Mouse (Mus musculus): ENCODE measurements around the gene Prkch.

Gene Prkch

DNA sequence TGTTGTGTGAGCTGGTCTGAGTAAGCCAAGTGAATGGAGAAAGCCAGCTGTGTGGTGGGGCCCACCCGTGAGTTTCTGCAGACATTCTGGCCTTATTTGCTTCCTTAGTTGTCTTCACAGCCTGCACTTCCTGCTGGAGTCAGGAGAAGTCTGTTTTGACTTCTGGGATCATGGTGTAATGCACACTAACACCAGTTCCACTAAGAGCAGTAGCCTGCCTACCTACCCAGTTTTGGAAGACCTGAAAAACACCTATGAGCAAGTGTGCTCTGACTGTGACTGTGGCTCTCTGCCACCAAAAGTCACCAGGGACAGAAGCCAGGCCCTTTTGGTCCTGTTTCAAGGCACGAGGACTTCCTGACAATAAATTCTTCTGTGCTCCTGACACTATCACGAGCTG is 216.3 kb downstream of the Prkch start:
- DNase-seq (ENCODE audit: low spot score in 2 of 2) = peak in 1 of 2 experiments; percentile 30

- no peak for DNase-seq (ENCODE audit: low spot score in 2 of 2)
These were observed 217.2 kb downstream of the Prkch start for GRCm38 (mm10) chr12:73801845-73802244.

DNA sequence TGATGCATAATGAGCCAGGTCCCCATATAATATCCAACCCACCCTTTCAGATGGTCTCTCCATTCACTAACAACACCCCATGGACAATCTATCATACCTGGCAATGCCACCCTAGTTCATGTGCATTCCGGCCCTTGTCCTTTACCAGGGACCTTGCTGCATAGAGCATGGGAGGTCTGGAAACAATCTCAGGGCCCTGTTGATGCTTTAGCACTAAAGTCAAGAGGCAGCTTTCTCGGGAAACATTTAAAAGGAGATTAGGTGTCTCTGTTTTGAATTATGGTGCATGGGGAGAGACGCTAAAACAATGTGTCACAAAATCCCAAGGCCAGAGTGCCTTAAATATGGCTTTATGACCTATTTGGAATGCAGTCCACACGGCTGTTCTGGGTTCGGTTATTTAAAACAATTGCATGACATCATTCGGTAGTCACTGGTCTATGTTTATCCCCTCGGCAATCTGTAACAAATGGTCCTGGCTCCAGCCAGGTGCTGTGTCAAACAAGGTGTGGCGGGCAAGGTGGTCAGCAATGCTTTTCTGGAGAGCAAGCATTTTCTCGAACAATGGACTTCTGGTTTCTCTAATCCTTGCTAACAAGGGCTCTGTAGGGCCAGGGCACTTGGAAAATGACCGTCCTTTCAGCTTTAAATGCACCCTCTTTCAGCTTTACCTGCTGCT is 217.9 kb downstream of the Prkch start:
- DNase-seq (ENCODE audit: low spot score in 2 of 2) = no peak

DNA sequence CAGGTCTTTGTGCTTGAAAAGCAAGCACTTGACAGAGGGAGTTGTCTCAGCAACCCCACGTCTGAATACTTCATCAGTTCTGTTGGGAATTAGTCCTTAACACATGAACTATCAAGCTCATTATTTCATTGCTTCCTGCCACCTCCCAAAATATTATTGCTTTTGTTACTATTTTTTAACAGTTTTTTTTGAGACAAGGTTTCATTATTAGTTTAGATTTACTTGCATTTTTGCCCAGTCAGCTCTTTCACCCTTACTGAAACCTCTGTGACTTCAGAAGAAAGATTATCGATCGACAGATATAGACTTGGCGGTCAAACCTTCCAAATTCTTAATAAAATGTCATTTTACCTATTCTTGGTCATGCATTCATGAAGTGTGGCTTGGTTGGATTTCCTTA is 219.3 kb downstream of the Prkch start:
- no peak for DNase-seq (ENCODE audit: low spot score in 2 of 2)

GRCm38 (mm10) chr12:73805541-73805940 is 220.9 kb downstream of the Prkch start:
- no peak for DNase-seq (ENCODE audit: low spot score in 2 of 2)

DNA sequence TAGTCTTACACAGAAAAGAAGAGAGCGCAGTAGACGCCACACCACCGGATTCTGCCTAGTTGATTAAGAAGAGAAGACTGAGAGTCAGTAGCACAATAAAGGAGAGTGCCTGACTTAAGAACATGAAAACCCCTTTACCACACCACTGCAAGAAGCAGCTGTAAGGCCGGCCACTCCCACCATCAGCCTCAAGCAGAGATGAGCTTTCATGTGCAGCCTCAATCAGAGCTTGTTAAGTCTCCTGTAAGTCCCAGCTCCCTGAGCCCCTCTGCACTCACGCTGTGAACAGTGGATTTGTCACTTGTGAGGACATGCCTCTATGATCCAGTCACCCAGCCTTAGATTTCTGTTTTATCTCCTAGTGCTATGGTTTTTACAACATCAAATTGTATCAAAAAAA is 221.4 kb downstream of the Prkch start:
- no peak for DNase-seq (ENCODE audit: low spot score in 2 of 2)

GRCm38 (mm10) chr12:73807228-73807627 is 222.6 kb downstream of the Prkch start:
- DNase-seq (ENCODE audit: low spot score in 2 of 2) = peak in 1 of 2 experiments; percentile 48

- peak; percentile 53 to 71 for DNase-seq (ENCODE audit: low spot score in 2 of 2)
These were observed 225.6 kb downstream of the Prkch start for GRCm38 (mm10) chr12:73810041-73810795.

- DNase-seq (ENCODE audit: low spot score in 2 of 2) = no peak
These were observed 226.3 kb downstream of the Prkch start for GRCm38 (mm10) chr12:73810903-73811302.

DNA sequence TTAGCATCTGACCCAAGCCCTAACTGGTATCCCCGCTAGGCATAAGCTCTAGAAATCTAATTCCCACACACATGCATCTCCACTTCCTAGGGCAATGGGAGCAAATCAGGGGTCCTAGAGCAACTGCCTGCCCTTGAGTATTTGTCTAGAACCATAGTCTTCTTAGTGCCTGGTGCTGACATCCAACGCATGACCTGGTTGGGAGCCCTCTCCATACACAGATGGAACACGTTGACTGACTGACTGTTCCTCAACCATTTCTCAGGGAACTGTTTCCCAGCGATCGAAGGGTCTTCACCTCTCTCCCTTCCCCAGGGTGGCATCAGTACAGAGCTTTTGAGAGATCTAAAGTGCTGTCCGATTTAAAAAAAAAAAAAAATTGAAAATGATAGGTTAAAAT is 227.6 kb downstream of the Prkch start:
- DNase-seq (ENCODE audit: low spot score in 2 of 2) = no peak

DNA sequence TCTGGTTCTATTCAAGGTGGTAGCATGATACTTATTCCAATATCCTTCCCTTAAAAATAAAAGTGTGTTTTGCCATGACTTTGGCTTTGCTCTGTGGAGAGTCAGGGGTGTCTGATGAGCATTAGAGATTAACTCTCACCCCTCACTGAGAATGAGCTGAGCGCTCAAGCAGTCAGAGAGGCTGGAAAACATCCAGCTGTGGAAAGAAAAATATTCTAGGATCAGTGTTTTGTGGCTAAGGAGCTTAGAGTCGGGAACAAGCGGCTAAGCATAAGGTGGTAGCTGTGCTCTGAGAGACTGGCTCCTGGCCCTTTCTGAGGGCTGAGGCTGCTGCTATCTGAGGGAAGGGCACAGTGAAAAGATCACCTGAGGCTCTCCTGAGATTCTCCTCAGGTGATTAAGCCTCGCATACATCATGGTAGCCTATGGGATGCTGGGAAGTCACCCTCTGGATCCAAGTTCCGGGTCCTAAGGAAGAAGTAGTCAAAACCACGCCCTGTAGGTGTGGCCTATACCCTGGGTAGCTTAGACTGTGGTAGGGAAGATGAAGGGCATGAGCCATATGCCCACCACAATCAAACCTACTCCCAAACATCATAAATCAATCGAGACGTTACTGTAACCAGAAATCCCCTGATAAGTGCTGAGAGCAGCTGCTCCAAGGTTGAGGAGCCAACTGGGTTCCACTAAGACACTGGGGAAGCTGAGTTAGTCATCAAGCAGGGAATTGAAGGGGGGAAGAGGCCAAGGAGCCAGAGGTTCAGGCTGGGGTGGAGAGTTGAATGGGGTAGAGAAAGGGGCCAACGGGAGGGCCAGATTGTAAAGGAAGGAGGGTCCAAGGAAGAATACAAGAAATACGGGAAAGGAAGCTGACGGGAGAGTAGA is 228.7 kb downstream of the Prkch start:
- no peak for DNase-seq (ENCODE audit: low spot score in 2 of 2)

GRCm38 (mm10) chr12:73814056-73814735 is 229.6 kb downstream of the Prkch start:
- no peak for DNase-seq (ENCODE audit: low spot score in 2 of 2)

DNA sequence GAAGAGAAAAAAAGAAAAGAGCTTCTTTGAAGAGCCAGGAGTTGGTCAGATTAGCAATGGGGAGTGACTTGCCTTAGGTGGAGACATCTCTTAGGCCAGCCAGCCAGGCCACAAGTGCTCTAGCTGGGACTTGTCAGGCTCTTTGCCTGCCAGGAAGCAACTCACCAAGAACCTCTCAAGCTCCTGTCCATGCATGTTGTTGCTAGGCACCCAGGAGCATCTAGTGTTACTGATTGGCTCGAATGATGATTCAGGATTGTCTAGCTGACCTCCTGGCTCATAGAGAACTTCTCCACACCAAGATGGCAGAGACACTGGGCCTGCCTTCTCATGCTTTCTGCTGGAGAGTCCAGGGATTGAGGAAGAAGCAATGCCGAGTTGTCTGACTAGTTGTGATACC is 230.3 kb downstream of the Prkch start:
- DNase-seq (ENCODE audit: low spot score in 2 of 2) = peak in 1 of 2 experiments; percentile 33

- no peak for DNase-seq (ENCODE audit: low spot score in 2 of 2)
These were observed 230.9 kb downstream of the Prkch start for GRCm38 (mm10) chr12:73815463-73815862.

GRCm38 (mm10) chr12:73815892-73816291 is 231.3 kb downstream of the Prkch start:
- DNase-seq (ENCODE audit: low spot score in 2 of 2) = no peak

- DNase-seq (ENCODE audit: low spot score in 2 of 2) = no peak
These were observed 232.3 kb downstream of the Prkch start for GRCm38 (mm10) chr12:73816866-73817265.

DNA sequence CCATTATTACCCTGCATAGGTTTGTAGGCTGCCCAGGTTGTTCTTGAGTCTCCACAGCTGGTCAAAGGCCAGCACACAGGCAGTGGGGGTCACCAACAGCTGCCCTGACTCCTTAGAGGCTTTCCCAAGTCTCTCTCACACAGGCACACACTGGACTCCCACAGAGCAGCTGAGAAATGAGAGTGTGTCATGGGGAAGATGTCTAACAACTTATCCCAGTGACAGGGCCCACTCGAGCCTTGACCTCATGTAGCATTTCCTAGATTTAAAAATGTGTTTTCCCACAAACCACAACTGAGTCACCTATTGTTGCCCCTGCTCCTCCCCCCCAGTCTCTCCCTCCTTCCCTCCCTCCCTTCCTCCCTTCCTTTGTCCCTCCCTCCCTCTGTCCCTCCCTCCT is 234.2 kb downstream of the Prkch start:
- DNase-seq (ENCODE audit: low spot score in 2 of 2) = no peak

GRCm38 (mm10) chr12:73821176-73821575 is 236.6 kb downstream of the Prkch start:
- no peak for DNase-seq (ENCODE audit: low spot score in 2 of 2)

GRCm38 (mm10) chr12:73822331-73822730 is 237.7 kb downstream of the Prkch start:
- no peak for DNase-seq (ENCODE audit: low spot score in 2 of 2)

DNA sequence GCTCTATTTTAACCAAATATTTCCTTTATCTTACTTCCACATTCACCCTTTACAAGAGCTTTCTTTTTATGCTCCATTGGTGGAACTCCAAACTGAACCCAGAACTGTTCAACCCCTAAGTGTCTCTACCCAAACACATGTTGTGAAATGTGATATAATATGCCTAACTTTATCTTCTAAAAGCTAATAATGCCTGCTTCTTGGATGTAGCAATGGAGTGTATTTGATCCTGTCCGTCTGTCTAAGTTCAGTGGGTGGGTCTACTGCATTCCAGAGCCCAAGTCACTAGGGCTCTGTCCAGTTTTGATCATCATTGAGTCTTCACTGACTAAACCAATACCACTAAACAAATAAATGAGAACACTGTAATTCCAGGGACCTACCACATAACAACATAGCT is 240.2 kb downstream of the Prkch start:
- no peak for DNase-seq (ENCODE audit: low spot score in 2 of 2)
